Mouse (Mus musculus): ENCODE measurements around the gene Camkk2.

DNA sequence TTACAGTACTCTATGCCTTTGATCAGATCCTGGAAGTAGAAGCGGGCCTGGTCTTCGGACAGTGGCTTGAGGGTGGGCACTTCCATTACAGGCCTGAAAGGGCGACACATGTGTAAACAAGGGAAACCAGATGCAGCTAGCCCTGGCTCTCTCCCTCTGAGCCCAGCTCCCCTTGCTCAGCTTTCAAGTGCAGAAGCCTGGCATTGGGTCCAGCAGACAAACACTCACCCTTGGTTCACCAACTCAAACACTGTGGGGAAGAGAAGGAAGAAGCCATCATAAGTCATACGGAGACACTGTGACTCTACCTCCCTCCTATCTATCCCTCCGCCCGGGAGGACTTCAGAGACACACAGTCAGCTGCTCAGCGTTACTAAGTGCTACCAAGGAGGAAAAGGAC, 31.3 kb downstream of the Camkk2 start:
- TF ChIP-seq CTCF (IDR thresholded peaks at IDR 0.05; ENCODE audit: extremely low read depth, insufficient read depth, insufficient read length, insufficient replicate concordance) (no peak), POLR2A (IDR thresholded peaks at IDR 0.05; ENCODE audit: low read depth, low read length) (no peak)
